Mouse (Mus musculus): Measurements from ENCODE around the gene Gpr63. TPM values are rescaled to one million over a fixed set of nuclear protein-coding genes. Genes with fewer than 3 reads are reported as not detected.
A peak's percentile ranks its signal among the peaks of the same experiment; 100 is the strongest.
"Not testable (repeated sequence)": the region's sequence is repeated elsewhere in the genome, so short reads cannot be mapped to it uniquely, and the experiment has no call there.

Gene Gpr63
- polyA plus RNA-seq (2017; shearing (Covaris generic)) = not detected

GRCm38 (mm10) chr4:24966299-24966991, at the start of gene Gpr63:
TSS of gene Gpr63 (plus strand) at chr4:24966407.
- no peak for ATAC-seq

GRCm38 (mm10) chr4:24920006-24920577, 46.1 kb upstream of the Gpr63 start:
- no peak for ATAC-seq

- no peak for ATAC-seq
These were observed 41.5 kb upstream of the Gpr63 start for GRCm38 (mm10) chr4:24924726-24925125.

- no peak for ATAC-seq
These were observed 37.9 kb upstream of the Gpr63 start for GRCm38 (mm10) chr4:24928260-24928780.

GRCm38 (mm10) chr4:24928926-24929325, 37.3 kb upstream of the Gpr63 start:
- no peak for ATAC-seq

- ATAC-seq = peak; percentile 57
These were observed 23.3 kb upstream of the Gpr63 start for GRCm38 (mm10) chr4:24942728-24943424.

- ATAC-seq = no peak
These were observed 299 bp upstream of the Gpr63 start for GRCm38 (mm10) chr4:24965918-24966298.

GRCm38 (mm10) chr4:24967251-24967650, 1.0 kb downstream of the Gpr63 start:
- ATAC-seq = no peak

GRCm38 (mm10) chr4:24978589-24978988, 12.4 kb downstream of the Gpr63 start:
- ATAC-seq = no peak

GRCm38 (mm10) chr4:24985612-24986011, 19.4 kb downstream of the Gpr63 start:
- ATAC-seq = no peak

GRCm38 (mm10) chr4:24991475-24991874, 25.3 kb downstream of the Gpr63 start:
- ATAC-seq = no peak

GRCm38 (mm10) chr4:25009328-25009727, 43.1 kb downstream of the Gpr63 start:
- not testable (repeated sequence) for ATAC-seq

GRCm38 (mm10) chr4:25011780-25012179, 45.6 kb downstream of the Gpr63 start:
- no peak for ATAC-seq

- ATAC-seq = no peak
These were observed 46.5 kb downstream of the Gpr63 start for GRCm38 (mm10) chr4:25012726-25013125.

GRCm38 (mm10) chr4:25015017-25015655, 48.9 kb downstream of the Gpr63 start:
- no peak for ATAC-seq

- no peak for ATAC-seq
These were observed 62.0 kb downstream of the Gpr63 start for GRCm38 (mm10) chr4:25028252-25028651.

GRCm38 (mm10) chr4:25028752-25029151, 62.5 kb downstream of the Gpr63 start:
- no peak for ATAC-seq

GRCm38 (mm10) chr4:25029875-25030274, 63.7 kb downstream of the Gpr63 start:
- no peak for ATAC-seq

GRCm38 (mm10) chr4:25035158-25035791, 69.1 kb downstream of the Gpr63 start:
- ATAC-seq = no peak

GRCm38 (mm10) chr4:25035806-25036205, 69.6 kb downstream of the Gpr63 start:
- ATAC-seq = no peak

GRCm38 (mm10) chr4:25037260-25037659, 71.1 kb downstream of the Gpr63 start:
- ATAC-seq = no peak

GRCm38 (mm10) chr4:25055541-25055940, 89.3 kb downstream of the Gpr63 start:
- ATAC-seq = not testable (repeated sequence)

Measured in activated CD4-positive, CD25-positive, alpha-beta regulatory T cell, adult 4 months (primary cell).